Mouse (Mus musculus) urinary bladder, postnatal 10 days (tissue): ENCODE data around the gene Gm3435.
"Not testable (repeated sequence)": the region's sequence is repeated elsewhere in the genome, so short reads cannot be mapped to it uniquely, and the experiment has no call there.

Experiments
- DNase-seq: peaks from one replicate; pipeline ENCODE4 v3.0.0; 2022; ENCODE audit warnings: low spot score

Gene Gm3435

DNA sequence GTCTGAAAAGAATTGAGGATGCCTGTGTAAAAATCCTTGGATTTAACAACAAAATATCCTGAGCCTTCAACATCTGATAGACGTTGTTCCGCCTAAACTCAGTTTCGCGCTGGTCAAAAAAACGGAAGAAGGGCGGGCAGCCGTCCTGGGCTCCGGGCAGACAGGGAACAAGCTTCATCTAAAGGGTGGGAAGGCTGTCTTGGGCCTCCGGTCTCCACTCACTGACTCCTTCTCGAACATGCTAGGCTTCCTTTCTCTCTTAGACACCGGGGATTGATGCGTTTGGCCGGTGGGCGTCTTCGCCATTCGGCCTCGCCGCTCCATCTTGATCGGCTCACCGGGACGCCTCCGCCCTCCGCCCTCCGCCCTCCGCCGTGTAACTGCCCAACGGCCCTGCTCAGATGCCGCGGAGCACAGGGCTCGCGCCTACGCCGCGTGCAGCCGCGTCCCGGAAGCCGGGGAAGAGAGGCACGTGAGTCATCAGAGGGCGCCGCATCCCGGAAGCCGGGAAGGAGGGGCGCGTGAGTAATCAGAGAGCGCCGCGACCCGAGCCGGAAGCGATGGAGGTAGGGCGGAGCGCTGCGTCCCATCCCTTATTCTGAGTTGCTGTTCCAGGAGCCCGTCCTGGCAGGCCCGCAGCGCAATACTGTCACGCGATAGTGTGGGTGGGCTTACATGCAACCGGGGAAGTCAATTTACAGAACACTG, at the start of gene Gm3435:
Gene Gm3435, plus strand, starts transcription at position 471 of the 708 bp plus-strand sequence.
- not testable (repeated sequence) for DNase-seq

DNA sequence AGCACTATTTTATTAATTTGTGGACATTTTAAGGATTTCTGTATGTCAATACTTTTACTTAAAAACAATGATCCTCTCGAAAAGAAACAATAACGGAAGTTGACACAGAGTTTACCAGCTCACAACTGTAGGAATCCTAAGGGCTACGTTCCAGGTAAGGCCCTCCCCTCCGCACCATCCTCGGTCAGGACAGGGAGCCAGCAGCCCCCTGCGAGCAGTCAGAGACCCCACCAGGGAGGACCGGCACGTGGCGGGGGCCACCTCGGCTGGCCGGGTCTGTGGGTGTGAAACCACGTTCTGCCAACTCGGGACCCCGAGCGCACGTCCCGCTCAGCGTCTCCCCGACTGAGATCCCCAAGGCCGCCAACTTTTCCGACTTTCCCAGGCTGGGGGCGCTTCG, 49.5 kb upstream of the Gm3435 start:
- no peak for DNase-seq

DNA sequence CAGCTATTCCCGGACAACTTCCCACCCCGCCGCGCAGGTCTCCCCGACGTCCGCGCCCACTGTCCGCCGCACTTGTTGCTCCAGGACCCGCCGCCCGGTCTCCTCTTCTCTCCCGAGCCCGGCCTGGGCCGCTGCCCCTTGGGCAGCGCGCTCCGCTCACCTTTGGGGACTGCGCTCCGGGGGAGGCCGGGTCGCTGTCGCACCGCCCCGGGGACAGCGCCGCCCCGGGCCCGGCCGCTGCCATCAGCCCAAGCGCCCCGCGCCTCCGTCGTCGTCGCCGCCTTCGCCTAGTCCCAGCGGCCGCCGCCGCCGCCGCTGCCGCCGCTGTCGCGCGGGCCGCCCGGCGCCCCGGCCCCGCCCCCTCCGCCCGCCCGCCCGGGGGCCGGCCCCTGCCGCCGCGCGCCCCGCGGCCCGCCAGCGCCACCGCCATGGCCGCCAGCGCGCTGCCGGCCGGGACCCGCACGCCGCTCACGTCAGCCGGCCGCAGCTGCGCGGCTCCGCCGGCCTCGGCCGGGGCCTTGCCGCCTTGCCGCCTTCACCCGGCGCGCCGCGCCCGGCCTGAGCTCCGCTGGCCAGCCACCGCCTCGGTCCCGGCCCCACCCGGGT, 48.9 kb upstream of the Gm3435 start, which contains the start of gene Phf10:
Gene Phf10, minus strand, starts transcription at position 323 of the 606 bp plus-strand sequence.
- not testable (repeated sequence) for DNase-seq

DNA sequence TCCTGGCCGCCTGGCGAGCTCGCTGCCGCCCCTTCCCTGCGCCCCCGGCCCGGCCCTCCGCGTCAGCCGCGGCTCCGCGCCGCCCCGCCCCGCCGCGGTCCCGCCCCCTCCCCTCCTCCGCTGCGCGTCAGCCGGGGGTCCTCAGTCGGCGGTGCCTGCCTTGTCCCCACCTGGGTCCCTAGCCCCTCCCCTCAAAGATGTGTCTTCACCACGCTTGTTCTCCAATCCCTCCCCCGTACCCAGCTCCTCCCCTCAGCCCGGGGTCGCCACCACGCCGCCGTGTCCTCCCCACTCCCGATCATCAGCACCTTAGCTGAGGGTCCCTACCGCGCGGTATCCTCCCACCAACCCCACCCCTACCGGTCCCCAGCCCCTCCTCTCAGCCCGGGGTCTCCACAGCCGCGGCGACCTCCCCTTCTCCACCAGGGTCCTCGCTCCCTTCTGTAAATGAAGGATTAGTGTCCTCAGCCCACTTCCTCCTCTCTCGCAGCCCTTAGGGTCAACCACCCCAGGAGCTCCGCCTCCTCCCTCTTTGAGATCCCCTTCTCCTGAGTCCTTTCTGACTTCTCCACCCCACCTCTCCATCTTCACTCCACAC, 48.3 kb upstream of the Gm3435 start:
- DNase-seq: not testable (repeated sequence)

DNA sequence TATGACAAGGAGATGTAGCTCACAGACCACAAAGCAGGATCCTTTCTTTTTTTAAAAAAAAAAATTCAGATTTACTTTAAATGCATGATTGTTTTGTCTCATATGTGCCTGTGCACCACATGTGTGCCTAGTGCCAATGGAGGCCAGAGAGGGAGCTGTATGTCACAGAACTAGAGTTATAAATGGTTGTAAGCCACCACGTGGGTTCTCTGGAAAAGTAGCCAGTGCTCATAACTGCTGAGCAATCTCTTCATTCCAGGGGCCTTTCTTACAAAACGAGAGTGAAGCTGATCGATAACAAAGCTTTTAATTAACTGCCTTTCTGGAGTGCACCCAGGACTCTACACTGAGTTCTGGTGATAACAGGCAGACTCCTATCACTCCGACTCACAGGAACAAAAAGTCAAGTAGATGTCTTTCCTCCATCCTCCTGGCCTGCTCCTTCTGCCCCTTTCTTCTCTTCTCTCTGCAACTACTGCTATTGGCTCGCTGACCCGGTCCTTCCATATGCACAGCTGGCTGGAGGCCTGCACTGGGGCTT, 41.5 kb upstream of the Gm3435 start:
- DNase-seq: not testable (repeated sequence)

DNA sequence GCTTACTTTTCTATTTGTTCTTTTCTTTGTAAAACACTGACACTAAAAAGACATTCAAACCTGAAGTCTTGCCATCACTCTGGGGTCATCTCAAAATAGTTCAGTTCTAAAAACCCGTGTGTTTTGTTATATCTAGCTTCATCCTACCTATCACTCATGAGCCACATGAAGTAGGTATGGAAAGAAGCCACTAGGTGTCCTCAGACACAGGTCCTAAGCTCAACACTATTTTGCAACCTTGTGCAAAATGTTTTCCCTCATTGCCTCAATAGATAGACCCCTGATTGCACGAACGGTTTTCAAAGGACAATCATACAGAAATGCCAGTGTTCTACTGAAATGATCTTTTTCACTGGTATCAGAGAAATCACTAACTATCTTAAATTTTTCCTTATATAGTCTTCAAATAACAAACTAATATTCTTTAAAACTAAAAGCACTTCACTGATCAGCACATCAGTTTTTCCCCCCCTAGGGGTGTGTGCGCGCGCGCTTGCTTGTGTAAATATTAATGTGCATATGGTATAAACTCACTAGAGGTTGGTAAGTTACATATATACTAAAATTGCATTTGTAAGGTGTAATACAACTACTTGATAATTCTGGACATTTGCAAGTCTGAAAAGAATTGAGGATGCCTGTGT, 32.1 kb upstream of the Gm3435 start:
- not testable (repeated sequence) for DNase-seq

DNA sequence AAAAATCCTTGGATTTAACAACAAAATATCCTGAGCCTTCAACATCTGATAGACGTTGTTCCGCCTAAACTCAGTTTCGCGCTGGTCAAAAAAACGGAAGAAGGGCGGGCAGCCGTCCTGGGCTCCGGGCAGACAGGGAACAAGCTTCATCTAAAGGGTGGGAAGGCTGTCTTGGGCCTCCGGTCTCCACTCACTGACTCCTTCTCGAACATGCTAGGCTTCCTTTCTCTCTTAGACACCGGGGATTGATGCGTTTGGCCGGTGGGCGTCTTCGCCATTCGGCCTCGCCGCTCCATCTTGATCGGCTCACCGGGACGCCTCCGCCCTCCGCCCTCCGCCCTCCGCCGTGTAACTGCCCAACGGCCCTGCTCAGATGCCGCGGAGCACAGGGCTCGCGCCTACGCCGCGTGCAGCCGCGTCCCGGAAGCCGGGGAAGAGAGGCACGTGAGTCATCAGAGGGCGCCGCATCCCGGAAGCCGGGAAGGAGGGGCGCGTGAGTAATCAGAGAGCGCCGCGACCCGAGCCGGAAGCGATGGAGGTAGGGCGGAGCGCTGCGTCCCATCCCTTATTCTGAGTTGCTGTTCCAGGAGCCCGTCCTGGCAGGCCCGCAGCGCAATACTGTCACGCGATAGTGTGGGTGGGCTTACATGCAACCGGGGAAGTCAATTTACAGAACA, 31.5 kb upstream of the Gm3435 start, which contains the start of the genes 9030025P20Rik and Gm3417:
Gene 9030025P20Rik, plus strand, starts transcription at position 107 of the 677 bp plus-strand sequence.
Gene Gm3417, minus strand, starts transcription at position 429 of the 677 bp plus-strand sequence.
- DNase-seq: not testable (repeated sequence)

DNA sequence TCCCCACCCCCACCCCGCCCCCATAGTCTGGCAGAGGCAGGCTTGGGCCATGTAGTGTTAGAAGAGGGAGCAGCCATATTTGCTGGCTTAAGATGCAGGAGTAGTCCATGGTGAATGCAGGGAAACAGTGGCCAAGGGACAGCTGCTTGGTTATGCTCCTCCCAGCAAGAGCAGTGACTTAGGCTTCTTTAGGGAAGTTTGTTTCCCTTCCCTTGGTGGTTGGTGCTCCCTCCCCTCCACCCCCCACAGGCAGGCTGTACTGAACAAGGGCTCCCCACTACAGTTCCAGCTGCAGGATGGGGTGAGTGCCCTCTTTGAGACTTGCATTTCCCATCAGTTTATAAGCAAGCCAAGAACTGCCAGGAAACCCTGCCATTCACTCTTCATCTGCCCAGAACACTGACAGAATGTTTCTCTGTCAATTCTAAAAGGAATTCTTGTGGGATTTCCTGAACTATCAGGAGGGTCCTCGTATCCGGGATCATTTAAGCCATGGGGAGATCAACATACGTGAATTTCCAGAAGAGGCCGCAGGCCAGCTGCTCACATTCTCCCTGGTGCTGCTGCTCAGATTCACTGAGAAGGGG, 19.8 kb upstream of the Gm3435 start:
- DNase-seq: not testable (repeated sequence)

DNA sequence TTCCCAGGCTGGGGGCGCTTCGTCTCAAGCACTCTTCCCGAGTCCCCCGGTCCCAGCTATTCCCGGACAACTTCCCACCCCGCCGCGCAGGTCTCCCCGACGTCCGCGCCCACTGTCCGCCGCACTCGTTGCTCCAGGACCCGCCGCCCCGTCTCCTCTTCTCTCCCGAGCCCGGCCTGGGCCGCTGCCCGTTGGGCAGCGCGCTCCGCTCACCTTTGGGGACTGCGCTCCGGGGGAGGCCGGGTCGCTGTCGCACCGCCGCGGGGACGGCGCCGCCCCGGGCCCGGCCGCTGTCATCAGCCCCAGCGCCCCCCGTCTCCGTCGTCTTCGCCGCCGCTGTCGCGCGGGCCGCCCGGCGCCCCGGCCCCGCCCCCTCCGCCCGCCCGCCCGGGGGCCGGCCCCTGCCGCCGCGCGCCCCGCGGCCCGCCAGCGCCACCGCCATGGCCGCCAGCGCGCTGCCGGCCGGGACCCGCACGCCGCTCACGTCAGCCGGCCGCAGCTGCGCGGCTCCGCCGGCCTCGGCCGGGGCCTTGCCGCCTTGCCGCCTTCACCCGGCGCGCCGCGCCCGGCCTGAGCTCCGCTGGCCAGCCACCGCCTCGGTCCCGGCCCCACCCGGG, 17.3 kb upstream of the Gm3435 start:
- not testable (repeated sequence) for DNase-seq

DNA sequence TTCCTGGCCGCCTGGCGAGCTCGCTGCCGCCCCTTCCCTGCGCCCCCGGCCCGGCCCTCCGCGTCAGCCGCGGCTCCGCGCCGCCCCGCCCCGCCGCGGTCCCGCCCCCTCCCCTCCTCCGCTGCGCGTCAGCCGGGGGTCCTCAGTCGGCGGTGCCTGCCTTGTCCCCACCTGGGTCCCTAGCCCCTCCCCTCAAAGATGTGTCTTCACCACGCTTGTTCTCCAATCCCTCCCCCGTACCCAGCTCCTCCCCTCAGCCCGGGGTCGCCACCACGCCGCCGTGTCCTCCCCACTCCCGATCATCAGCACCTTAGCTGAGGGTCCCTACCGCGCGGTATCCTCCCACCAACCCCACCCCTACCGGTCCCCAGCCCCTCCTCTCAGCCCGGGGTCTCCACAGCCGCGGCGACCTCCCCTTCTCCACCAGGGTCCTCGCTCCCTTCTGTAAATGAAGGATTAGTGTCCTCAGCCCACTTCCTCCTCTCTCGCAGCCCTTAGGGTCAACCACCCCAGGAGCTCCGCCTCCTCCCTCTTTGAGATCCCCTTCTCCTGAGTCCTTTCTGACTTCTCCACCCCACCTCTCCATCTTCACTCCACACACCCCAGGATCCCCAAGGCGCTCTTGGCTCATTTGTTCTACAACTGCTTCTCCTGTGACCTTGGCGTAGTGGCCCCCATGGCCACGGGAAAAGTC, 16.7 kb upstream of the Gm3435 start:
- not testable (repeated sequence) for DNase-seq

DNA sequence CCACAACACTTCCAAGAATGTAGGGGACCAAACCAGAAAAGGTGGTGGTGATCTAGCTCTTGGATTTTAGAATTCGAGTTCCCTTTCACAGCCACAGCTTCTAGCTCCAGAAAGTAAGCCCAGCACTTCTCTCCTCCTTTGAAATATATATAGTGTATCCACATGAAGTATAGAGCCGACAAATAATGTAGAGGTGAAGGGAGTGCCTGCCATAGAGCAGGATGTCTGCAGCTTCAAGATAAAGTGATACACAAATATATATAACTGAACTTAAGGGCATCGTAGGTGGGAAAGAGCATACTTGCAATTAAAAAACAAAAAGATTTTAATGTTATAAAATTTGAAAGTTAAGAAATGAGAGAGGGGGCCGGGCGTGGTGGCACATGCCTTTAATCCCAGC, 15.8 kb upstream of the Gm3435 start:
- not testable (repeated sequence) for DNase-seq

DNA sequence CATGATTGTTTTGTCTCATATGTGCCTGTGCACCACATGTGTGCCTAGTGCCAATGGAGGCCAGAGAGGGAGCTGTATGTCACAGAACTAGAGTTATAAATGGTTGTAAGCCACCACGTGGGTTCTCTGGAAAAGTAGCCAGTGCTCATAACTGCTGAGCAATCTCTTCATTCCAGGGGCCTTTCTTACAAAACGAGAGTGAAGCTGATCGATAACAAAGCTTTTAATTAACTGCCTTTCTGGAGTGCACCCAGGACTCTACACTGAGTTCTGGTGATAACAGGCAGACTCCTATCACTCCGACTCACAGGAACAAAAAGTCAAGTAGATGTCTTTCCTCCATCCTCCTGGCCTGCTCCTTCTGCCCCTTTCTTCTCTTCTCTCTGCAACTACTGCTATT, 9.9 kb upstream of the Gm3435 start:
- not testable (repeated sequence) for DNase-seq

DNA sequence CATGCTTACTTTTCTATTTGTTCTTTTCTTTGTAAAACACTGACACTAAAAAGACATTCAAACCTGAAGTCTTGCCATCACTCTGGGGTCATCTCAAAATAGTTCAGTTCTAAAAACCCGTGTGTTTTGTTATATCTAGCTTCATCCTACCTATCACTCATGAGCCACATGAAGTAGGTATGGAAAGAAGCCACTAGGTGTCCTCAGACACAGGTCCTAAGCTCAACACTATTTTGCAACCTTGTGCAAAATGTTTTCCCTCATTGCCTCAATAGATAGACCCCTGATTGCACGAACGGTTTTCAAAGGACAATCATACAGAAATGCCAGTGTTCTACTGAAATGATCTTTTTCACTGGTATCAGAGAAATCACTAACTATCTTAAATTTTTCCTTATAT, 888 bp upstream of the Gm3435 start:
- not testable (repeated sequence) for DNase-seq

DNA sequence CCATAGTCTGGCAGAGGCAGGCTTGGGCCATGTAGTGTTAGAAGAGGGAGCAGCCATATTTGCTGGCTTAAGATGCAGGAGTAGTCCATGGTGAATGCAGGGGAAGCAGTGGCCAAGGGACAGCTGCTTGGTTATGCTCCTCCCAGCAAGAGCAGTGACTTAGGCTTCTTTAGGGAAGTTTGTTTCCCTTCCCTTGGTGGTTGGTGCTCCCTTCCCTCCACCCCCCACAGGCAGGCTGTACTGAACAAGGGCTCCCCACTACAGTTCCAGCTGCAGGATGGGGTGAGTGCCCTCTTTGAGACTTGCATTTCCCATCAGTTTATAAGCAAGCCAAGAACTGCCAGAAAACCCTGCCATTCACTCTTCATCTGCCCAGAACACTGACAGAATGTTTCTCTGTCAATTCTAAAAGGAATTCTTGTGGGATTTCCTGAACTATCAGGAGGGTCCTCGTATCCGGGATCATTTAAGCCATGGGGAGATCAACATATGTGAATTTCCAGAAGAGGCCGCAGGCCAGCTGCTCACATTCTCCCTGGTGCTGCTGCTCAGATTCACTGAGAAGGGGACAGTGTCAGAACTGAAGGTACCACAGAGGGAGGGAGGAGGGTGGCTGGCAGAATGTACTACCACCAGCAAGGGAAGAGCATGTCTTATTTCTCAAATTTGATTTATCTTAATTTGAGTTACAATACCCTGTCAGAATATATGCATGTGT, 11.7 kb downstream of the Gm3435 start:
- DNase-seq: not testable (repeated sequence)

DNA sequence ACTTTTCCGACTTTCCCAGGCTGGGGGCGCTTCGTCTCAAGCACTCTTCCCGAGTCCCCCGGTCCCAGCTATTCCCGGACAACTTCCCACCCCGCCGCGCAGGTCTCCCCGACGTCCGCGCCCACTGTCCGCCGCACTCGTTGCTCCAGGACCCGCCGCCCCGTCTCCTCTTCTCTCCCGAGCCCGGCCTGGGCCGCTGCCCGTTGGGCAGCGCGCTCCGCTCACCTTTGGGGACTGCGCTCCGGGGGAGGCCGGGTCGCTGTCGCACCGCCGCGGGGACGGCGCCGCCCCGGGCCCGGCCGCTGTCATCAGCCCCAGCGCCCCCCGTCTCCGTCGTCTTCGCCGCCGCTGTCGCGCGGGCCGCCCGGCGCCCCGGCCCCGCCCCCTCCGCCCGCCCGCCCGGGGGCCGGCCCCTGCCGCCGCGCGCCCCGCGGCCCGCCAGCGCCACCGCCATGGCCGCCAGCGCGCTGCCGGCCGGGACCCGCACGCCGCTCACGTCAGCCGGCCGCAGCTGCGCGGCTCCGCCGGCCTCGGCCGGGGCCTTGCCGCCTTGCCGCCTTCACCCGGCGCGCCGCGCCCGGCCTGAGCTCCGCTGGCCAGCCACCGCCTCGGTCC, 14.0 kb downstream of the Gm3435 start:
- not testable (repeated sequence) for DNase-seq

DNA sequence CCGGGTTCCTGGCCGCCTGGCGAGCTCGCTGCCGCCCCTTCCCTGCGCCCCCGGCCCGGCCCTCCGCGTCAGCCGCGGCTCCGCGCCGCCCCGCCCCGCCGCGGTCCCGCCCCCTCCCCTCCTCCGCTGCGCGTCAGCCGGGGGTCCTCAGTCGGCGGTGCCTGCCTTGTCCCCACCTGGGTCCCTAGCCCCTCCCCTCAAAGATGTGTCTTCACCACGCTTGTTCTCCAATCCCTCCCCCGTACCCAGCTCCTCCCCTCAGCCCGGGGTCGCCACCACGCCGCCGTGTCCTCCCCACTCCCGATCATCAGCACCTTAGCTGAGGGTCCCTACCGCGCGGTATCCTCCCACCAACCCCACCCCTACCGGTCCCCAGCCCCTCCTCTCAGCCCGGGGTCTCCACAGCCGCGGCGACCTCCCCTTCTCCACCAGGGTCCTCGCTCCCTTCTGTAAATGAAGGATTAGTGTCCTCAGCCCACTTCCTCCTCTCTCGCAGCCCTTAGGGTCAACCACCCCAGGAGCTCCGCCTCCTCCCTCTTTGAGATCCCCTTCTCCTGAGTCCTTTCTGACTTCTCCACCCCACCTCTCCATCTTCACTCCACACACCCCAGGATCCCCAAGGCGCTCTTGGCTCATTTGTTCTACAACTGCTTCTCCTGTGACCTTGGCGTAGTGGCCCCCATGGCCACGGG, 14.7 kb downstream of the Gm3435 start:
- DNase-seq: not testable (repeated sequence)

DNA sequence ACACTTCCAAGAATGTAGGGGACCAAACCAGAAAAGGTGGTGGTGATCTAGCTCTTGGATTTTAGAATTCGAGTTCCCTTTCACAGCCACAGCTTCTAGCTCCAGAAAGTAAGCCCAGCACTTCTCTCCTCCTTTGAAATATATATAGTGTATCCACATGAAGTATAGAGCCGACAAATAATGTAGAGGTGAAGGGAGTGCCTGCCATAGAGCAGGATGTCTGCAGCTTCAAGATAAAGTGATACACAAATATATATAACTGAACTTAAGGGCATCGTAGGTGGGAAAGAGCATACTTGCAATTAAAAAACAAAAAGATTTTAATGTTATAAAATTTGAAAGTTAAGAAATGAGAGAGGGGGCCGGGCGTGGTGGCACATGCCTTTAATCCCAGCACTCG, 15.5 kb downstream of the Gm3435 start:
- DNase-seq: not testable (repeated sequence)

DNA sequence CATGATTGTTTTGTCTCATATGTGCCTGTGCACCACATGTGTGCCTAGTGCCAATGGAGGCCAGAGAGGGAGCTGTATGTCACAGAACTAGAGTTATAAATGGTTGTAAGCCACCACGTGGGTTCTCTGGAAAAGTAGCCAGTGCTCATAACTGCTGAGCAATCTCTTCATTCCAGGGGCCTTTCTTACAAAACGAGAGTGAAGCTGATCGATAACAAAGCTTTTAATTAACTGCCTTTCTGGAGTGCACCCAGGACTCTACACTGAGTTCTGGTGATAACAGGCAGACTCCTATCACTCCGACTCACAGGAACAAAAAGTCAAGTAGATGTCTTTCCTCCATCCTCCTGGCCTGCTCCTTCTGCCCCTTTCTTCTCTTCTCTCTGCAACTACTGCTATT, 21.4 kb downstream of the Gm3435 start:
- not testable (repeated sequence) for DNase-seq
